Mouse (Mus musculus) ES-Bruce4 (cell line): ENCODE results near the gene Scn2a. TPM values are rescaled to one million over a fixed set of nuclear protein-coding genes. Genes with fewer than 3 reads are reported as not detected.

Experiments
- H3K27ac ChIP-seq: 2 replicates; pipeline ENCODE4 v1.5.1; 2012; ENCODE audit warnings: low read length, inconsistent platforms; ENCODE audit not compliant: insufficient read depth
- H3K27me3 ChIP-seq: 2 replicates; pipeline ENCODE4 v1.6.1; 2012; ENCODE audit warnings: mild to moderate bottlenecking, low read length, inconsistent platforms; ENCODE audit not compliant: control insufficient read depth, poor library complexity, insufficient read depth, severe bottlenecking
- H3K36me3 ChIP-seq: 2 replicates; pipeline ENCODE4 v1.6.1; 2012; ENCODE audit warnings: inconsistent platforms, mild to moderate bottlenecking, low read length, moderate library complexity; ENCODE audit not compliant: control insufficient read depth, poor library complexity, insufficient read depth, severe bottlenecking
- H3K4me1 ChIP-seq: one replicate; pipeline ENCODE4 v1.8.1; 2011; ENCODE audit warnings: low read length; ENCODE audit not compliant: control insufficient read depth, insufficient read depth
- H3K4me3 ChIP-seq: 2 replicates; pipeline ENCODE4 v1.5.1; 2011; ENCODE audit warnings: low read depth, mild to moderate bottlenecking, low read length
- H3K9ac ChIP-seq: 2 replicates; pipeline ENCODE4 v1.6.1; 2012; ENCODE audit warnings: low read depth, mild to moderate bottlenecking, inconsistent platforms; ENCODE audit not compliant: poor library complexity, severe bottlenecking
- H3K9me3 ChIP-seq: replicated peaks from 2 replicates; pipeline ENCODE4 v1.6.1; 2012; ENCODE audit warnings: mild to moderate bottlenecking, low read length, inconsistent platforms; ENCODE audit not compliant: control insufficient read depth, poor library complexity, insufficient read depth, severe bottlenecking
- CTCF ChIP-seq: IDR thresholded peaks from one replicate; pipeline ENCODE4 v1.8.1; 2011; ENCODE audit warnings: low read depth, low read length
- EP300 ChIP-seq: IDR thresholded peaks from 2 replicates; pipeline ENCODE4 v1.6.1; 2011; ENCODE audit warnings: low read depth, low read length; ENCODE audit not compliant: insufficient read depth
- POLR2A ChIP-seq: IDR thresholded peaks from one replicate; pipeline ENCODE4 v1.8.1; 2011; ENCODE audit warnings: low read length; ENCODE audit not compliant: insufficient read depth
- polyA plus RNA-seq: library from polyadenylated mRNA; stranded (reverse); fragments of >200 nt; gene quantifications from 2 replicates; pipeline ENCODE4 v1.2.4, GENCODE M21; 2011; ENCODE audit warnings: low read depth; ENCODE audit not compliant: missing spikeins, insufficient read depth, insufficient read length

Scn2a gene
- polyA plus RNA-seq, 1 experiment = 1.5 TPM

GRCm38 (mm10) chr2:65621838-65622237 lies 1.3 kb downstream of the Scn2a start:
- TF ChIP-seq EP300 = no peak
- no peak for TF ChIP-seq CTCF
- no peak for TF ChIP-seq POLR2A
- H3K27ac ChIP-seq = no peak overlapping the region
- H3K9ac ChIP-seq = no peak overlapping the region
- H3K27me3 ChIP-seq = no peaks in the 10 kb centered on the region
- no peaks in the 10 kb centered on the region for H3K4me1 ChIP-seq
- H3K4me3 ChIP-seq = no peak overlapping the region
- H3K36me3 ChIP-seq = no peaks in the 10 kb centered on the region
- H3K9me3 ChIP-seq = no peaks in the 10 kb centered on the region

GRCm38 (mm10) chr2:65652636-65653035 lies 32.1 kb downstream of the Scn2a start:
- H3K9me3 ChIP-seq = no peaks in the 10 kb centered on the region
- TF ChIP-seq CTCF = no peak
- no peak for TF ChIP-seq POLR2A
- no peak for TF ChIP-seq EP300
- no peaks in the 10 kb centered on the region for H3K36me3 ChIP-seq
- H3K4me3 ChIP-seq = no peak overlapping the region
- no peaks in the 10 kb centered on the region for H3K4me1 ChIP-seq
- no peaks in the 10 kb centered on the region for H3K27me3 ChIP-seq
- no peak overlapping the region for H3K9ac ChIP-seq
- H3K27ac ChIP-seq = no peak overlapping the region

- Histone ChIP-seq H3K36me3 (no peaks in the 10 kb centered on the region), H3K27me3 (no peaks in the 10 kb centered on the region), H3K4me1 (no peaks in the 10 kb centered on the region), H3K9ac (no peak overlapping the region), H3K27ac (no peak overlapping the region), H3K9me3 (no peaks in the 10 kb centered on the region), H3K4me3 (no peak overlapping the region)
- TF ChIP-seq EP300 = no peak
- no peak for TF ChIP-seq POLR2A
- no peak for TF ChIP-seq CTCF
Measured at GRCm38 (mm10) chr2:65657031-65657430, 36.5 kb downstream of the Scn2a start.

GRCm38 (mm10) chr2:65658430-65658829 lies 37.9 kb downstream of the Scn2a start:
- H3K36me3 ChIP-seq = no peaks in the 10 kb centered on the region
- no peak overlapping the region for H3K27ac ChIP-seq
- H3K4me3 ChIP-seq = no peak overlapping the region
- H3K27me3 ChIP-seq = no peaks in the 10 kb centered on the region
- no peaks in the 10 kb centered on the region for H3K9me3 ChIP-seq
- H3K4me1 ChIP-seq = no peaks in the 10 kb centered on the region
- H3K9ac ChIP-seq = no peak overlapping the region
- TF ChIP-seq POLR2A = no peak
- no peak for TF ChIP-seq EP300
- no peak for TF ChIP-seq CTCF

GRCm38 (mm10) chr2:65663892-65664291 lies 43.3 kb downstream of the Scn2a start:
- H3K36me3 ChIP-seq = no peaks in the 10 kb centered on the region
- no peak overlapping the region for H3K4me3 ChIP-seq
- no peak overlapping the region for H3K9ac ChIP-seq
- no peaks in the 10 kb centered on the region for H3K9me3 ChIP-seq
- H3K4me1 ChIP-seq = no peaks in the 10 kb centered on the region
- no peaks in the 10 kb centered on the region for H3K27me3 ChIP-seq
- no peak overlapping the region for H3K27ac ChIP-seq
- TF ChIP-seq CTCF = no peak
- no peak for TF ChIP-seq POLR2A
- no peak for TF ChIP-seq EP300

GRCm38 (mm10) chr2:65664481-65664880 lies 43.9 kb downstream of the Scn2a start:
- TF ChIP-seq EP300 (no peak), CTCF (no peak), POLR2A (no peak)

GRCm38 (mm10) chr2:65665180-65665579 lies 44.6 kb downstream of the Scn2a start:
- H3K4me1 ChIP-seq = no peaks in the 10 kb centered on the region
- no peak overlapping the region for H3K4me3 ChIP-seq
- H3K9me3 ChIP-seq = no peaks in the 10 kb centered on the region
- TF ChIP-seq CTCF = no peak
- TF ChIP-seq EP300 = no peak
- TF ChIP-seq POLR2A = no peak
- no peaks in the 10 kb centered on the region for H3K36me3 ChIP-seq
- no peak overlapping the region for H3K27ac ChIP-seq
- H3K27me3 ChIP-seq = no peaks in the 10 kb centered on the region
- no peak overlapping the region for H3K9ac ChIP-seq

More at GRCm38 (mm10) chr2:65664481-65664880, 43.9 kb downstream of the Scn2a start:
- Histone ChIP-seq H3K9me3 (no peaks in the 10 kb centered on the region), H3K9ac (no peak overlapping the region), H3K4me3 (no peak overlapping the region), H3K27ac (no peak overlapping the region), H3K27me3 (no peaks in the 10 kb centered on the region), H3K4me1 (no peaks in the 10 kb centered on the region), H3K36me3 (no peaks in the 10 kb centered on the region)
